Mouse (Mus musculus): ENCODE results near the gene Wdsub1.

DNA sequence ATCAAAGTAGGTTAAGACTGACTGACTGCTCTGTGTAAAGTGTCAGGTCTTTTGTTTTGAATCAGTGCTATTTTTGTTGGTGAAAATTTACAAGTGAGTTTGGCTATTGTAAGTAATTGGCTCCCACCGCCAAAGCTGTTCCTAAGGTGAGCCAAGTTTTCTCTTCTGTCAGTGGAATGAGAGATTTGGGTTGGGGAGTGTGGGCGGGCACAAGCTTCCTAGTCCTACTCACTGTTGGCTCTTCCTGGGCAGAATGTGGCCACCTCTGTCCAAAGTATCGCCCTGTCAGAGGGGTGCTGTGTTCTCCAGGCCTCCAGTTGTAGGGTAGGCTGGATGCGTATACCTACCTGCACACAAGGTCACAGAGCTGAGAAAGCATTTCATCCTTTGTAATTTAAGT is 57.0 kb downstream of the Wdsub1 start:
- TF ChIP-seq CTCF (conservative IDR thresholded peaks at IDR 0.05 in 1 of 2, IDR thresholded peaks at IDR 0.05 in 1 of 2; ENCODE audit: low read depth in 2 of 2, low read length in 2 of 2) (no peak), E2F4 (IDR thresholded peaks at IDR 0.05; ENCODE audit: insufficient replicate concordance, low read depth, low read length) (no peak), SIN3A (IDR thresholded peaks at IDR 0.05; ENCODE audit: low read length) (no peak), EP300 (IDR thresholded peaks at IDR 0.05; ENCODE audit: low read length) (no peak), RCOR1 (conservative IDR thresholded peaks at IDR 0.05; ENCODE audit: low read depth, low read length) (no peak), TBP (conservative IDR thresholded peaks at IDR 0.05; ENCODE audit: low read depth, low read length) (no peak), MAX (IDR thresholded peaks at IDR 0.05; ENCODE audit: low read length) (no peak), POLR2A (IDR thresholded peaks at IDR 0.05; ENCODE audit: low read depth, low read length) (no peak), MEF2A (IDR thresholded peaks at IDR 0.05; ENCODE audit: borderline replicate concordance, low read depth, low read length) (no peak)

All from CH12.LX (cell line).